Mouse (Mus musculus) olfactory bulb, adult 2 months (tissue): ENCODE results near the gene Nav2.

Source experiments
- CTCF ChIP-seq: fragments of 200-500 bp; IDR thresholded peaks from 2 replicates; pipeline ENCODE4 v1.5.1; 2012; ENCODE audit warnings: low read depth, mild to moderate bottlenecking, low read length, moderate library complexity; ENCODE audit not compliant: insufficient read depth
- POLR2A ChIP-seq: fragments of 200-500 bp; IDR thresholded peaks from 2 replicates; pipeline ENCODE4 v1.6.1; 2012; ENCODE audit warnings: mild to moderate bottlenecking, low read depth, low read length, moderate library complexity; ENCODE audit not compliant: insufficient read depth

GRCm38 (mm10) chr7:49494654-49495053, 586.1 kb downstream of the Nav2 start:
- TF ChIP-seq POLR2A, result no peak
- no peak for TF ChIP-seq CTCF
